Mouse (Mus musculus) liver, embryonic 11.5 days (tissue): Measurements from ENCODE around the gene Fah. TPM values are rescaled to one million over a fixed set of nuclear protein-coding genes. Genes with fewer than 3 reads are reported as not detected.

Source experiments
- ATAC-seq: fragments of 200-750 bp; cut with Nextera tagmentation; replicated peaks from 2 replicates; pipeline ENCODE4 v1.8.0; 2017; ENCODE audit warnings: moderate number of reproducible peaks, mild to moderate bottlenecking, moderate TSS enrichment, moderate library complexity; ENCODE audit not compliant: low FRiP score
- DNase-seq: peaks from one replicate; pipeline ENCODE4 v3.0.0-alpha.2; 2017; ENCODE audit warnings: low spot score
- H3K27ac ChIP-seq: fragments of 300-500 bp; sonication (generic); 2 replicates; pipeline ENCODE4 v1.5.1; 2014; ENCODE audit warnings: mild to moderate bottlenecking, low read depth, low read length, control low read depth
- H3K27me3 ChIP-seq: fragments of 300-500 bp; sonication (generic); replicated peaks from 2 replicates; pipeline ENCODE4 v1.6.1; 2014; ENCODE audit warnings: low read length, mixed read lengths; ENCODE audit not compliant: control insufficient read depth, insufficient read depth
- H3K36me3 ChIP-seq: fragments of 300-500 bp; sonication (generic); 2 replicates; pipeline ENCODE4 v1.6.1; 2014; ENCODE audit warnings: mild to moderate bottlenecking, low read length, moderate library complexity, mixed read lengths; ENCODE audit not compliant: control insufficient read depth, insufficient read depth
- H3K4me1 ChIP-seq: fragments of 300-500 bp; sonication (generic); replicated peaks from 2 replicates; pipeline ENCODE4 v1.6.1; 2014; ENCODE audit warnings: low read length, mixed read lengths; ENCODE audit not compliant: control insufficient read depth, insufficient read depth
- H3K4me2 ChIP-seq: fragments of 300-500 bp; sonication (generic); 2 replicates; pipeline ENCODE4 v1.6.1; 2014; ENCODE audit warnings: mild to moderate bottlenecking, control low read depth, moderate library complexity
- H3K4me3 ChIP-seq: fragments of 300-500 bp; sonication (generic); 2 replicates; pipeline ENCODE4 v1.5.1; 2014; ENCODE audit warnings: low read depth, low read length, control low read depth
- H3K9ac ChIP-seq: fragments of 300-500 bp; sonication (generic); 2 replicates; pipeline ENCODE4 v1.6.1; 2014; ENCODE audit warnings: low read depth, low read length, control low read depth
- H3K9me3 ChIP-seq: fragments of 300-500 bp; sonication (generic); 2 replicates; pipeline ENCODE4 v1.6.1; 2016; ENCODE audit warnings: low read length, inconsistent platforms, mixed read lengths; ENCODE audit not compliant: control insufficient read depth
- WGBS: fragments of 180-500 bp; shearing (Covaris S2); extraction: QIAGEN DNeasy Blood & Tissue Kit; methylation state at CpG from one replicate; pipeline ENCODE4 v1.1.7; 2014; 5-methylcytosine and 5-hydroxymethylcytosine counted together
- polyA plus RNA-seq: library from polyadenylated mRNA; unstranded; fragments of >200 nt; fragmentation: Nextera tagmentation; extraction: Ambion mirVana; gene quantifications from 2 replicates; pipeline ENCODE4 v1.2.1, GENCODE M21; 2014

Gene Fah
- polyA plus RNA-seq, 1 experiment from 2014 or later: 20.7 TPM

DNA sequence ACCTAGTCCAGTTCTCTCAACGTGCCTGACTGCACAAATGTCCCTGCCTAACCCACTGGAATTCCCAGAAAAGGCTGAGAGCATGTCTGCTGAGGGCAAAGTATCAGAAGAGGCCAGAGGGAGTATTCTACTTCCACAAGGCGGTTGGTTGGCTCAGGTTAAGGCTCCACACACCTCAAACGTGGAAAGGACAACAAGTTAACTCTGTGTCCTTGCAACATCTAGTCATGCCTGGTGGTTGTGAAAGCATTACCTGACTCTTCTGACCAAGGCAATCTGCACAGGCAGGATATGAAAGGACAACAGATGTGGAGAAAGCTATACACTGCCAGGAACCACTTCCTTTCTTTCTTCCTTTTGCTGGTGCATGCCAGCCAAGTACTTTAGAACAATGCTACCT lies 2.0 kb downstream of the Fah start:
- H3K27me3 ChIP-seq: no peaks in the 10 kb centered on the region
- H3K4me3 ChIP-seq: peak overlapping the region; percentile 65
- no peaks in the 10 kb centered on the region for H3K36me3 ChIP-seq
- DNase-seq (no peak), ATAC-seq (no peak)
- no peak overlapping the region; the same call in 1 of the 2 replicates for H3K27ac ChIP-seq
- 61% methylated on average over 3 of the region's 3 CpGs for WGBS
- no peaks in the 10 kb centered on the region for H3K9me3 ChIP-seq
- H3K4me2 ChIP-seq: peak overlapping the region; percentile 87
- 0 out of 2 replicates have a peak, but pooled peaks cover 6% of the 10 kb centered on the region for H3K4me1 ChIP-seq
- H3K9ac ChIP-seq: no peak overlapping the region

DNA sequence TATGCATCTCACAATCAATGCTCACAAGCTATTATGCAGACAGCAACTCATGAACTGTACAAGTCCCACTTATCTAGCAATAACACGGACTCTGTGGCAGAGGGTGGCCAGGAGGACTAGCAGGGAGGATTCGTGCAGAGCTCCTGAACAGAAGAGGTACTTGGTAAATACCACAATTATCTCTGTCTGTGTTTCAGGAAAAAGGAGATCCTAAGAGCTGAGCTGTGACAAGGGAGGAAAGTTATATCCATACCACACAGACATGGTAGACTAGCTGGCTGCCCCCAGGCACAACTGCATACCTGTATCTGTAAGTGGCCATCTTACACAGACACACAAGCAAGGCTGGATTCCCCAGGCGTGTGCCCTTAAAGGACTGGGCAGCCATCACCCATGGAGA lies 5.2 kb downstream of the Fah start:
- H3K27me3 ChIP-seq: no peaks in the 10 kb centered on the region
- no peak overlapping the region for H3K4me3 ChIP-seq
- no peaks in the 10 kb centered on the region for H3K9me3 ChIP-seq
- DNase-seq (no peak), ATAC-seq (no peak)
- no peak overlapping the region for H3K4me2 ChIP-seq
- no peak overlapping the region for H3K27ac ChIP-seq
- H3K36me3 ChIP-seq: no peaks in the 10 kb centered on the region
- 0 out of 2 replicates have a peak, but pooled peaks cover 4% of the 10 kb centered on the region for H3K4me1 ChIP-seq
- 81% methylated on average over 3 of the region's 3 CpGs for WGBS
- H3K9ac ChIP-seq: no peak overlapping the region

GRCm38 (mm10) chr7:84600631-84601030 lies 5.9 kb downstream of the Fah start:
- Histone ChIP-seq H3K4me2 (no peak overlapping the region), H3K4me1 (0 out of 2 replicates have a peak, but pooled peaks cover 4% of the 10 kb centered on the region), H3K27ac (no peak overlapping the region), H3K4me3 (no peak overlapping the region), H3K9ac (no peak overlapping the region), H3K9me3 (no peaks in the 10 kb centered on the region), H3K36me3 (no peaks in the 10 kb centered on the region), H3K27me3 (no peaks in the 10 kb centered on the region)
- DNase-seq: no peak
- no peak for ATAC-seq
- 95% methylated on average over 2 of the region's 2 CpGs for WGBS

- H3K9ac ChIP-seq: no peak overlapping the region
- H3K36me3 ChIP-seq: no peaks in the 10 kb centered on the region
- 82% methylated on average over 3 of the region's 3 CpGs for WGBS
- no peak overlapping the region for H3K4me2 ChIP-seq
- ATAC-seq (no peak), DNase-seq (no peak)
- no peak overlapping the region for H3K4me3 ChIP-seq
- no peaks in the 10 kb centered on the region for H3K4me1 ChIP-seq
- H3K27ac ChIP-seq: no peak overlapping the region
- no peaks in the 10 kb centered on the region for H3K27me3 ChIP-seq
- H3K9me3 ChIP-seq: no peaks in the 10 kb centered on the region
Measured at GRCm38 (mm10) chr7:84596633-84597032, 9.9 kb downstream of the Fah start.

- no peak overlapping the region for H3K9ac ChIP-seq
- H3K4me3 ChIP-seq: no peak overlapping the region
- H3K4me2 ChIP-seq: no peak overlapping the region
- DNase-seq: no peak
- H3K36me3 ChIP-seq: no peaks in the 10 kb centered on the region
- ATAC-seq: no peak
- WGBS: 90% methylated on average over 3 of the region's 3 CpGs
- no peaks in the 10 kb centered on the region for H3K27me3 ChIP-seq
- no peaks in the 10 kb centered on the region for H3K9me3 ChIP-seq
- no peaks in the 10 kb centered on the region for H3K4me1 ChIP-seq
- H3K27ac ChIP-seq: no peak overlapping the region
Measured at GRCm38 (mm10) chr7:84596002-84596401, 10.5 kb downstream of the Fah start.

DNA sequence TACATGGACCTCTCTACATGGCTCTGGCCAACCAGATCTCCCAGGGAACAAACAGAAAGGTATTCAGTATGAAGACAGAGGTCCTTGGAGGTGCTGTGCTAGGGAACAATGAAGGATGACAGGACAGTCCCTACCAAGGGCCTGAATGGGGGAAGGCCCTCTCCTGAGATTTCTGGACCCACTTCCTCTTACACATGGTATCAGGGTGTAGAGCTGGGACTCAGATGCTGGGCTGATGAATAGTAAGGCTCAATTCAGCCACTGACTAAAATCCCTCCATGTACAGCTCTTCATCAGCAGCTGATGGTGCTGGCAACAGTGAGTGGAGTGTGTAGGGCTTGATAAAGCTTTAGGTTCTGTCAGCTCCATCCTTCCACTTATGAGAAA lies 11.6 kb downstream of the Fah start:
- Histone ChIP-seq H3K27ac (no peak overlapping the region), H3K4me3 (no peak overlapping the region), H3K27me3 (no peaks in the 10 kb centered on the region), H3K4me2 (no peak overlapping the region), H3K36me3 (no peaks in the 10 kb centered on the region), H3K9me3 (no peaks in the 10 kb centered on the region), H3K4me1 (no peaks in the 10 kb centered on the region), H3K9ac (no peak overlapping the region)
- DNase-seq: no peak
- ATAC-seq: peak; percentile 19

GRCm38 (mm10) chr7:84594087-84594916 lies 12.2 kb downstream of the Fah start:
- H3K4me2 ChIP-seq: no peak overlapping the region
- no peak overlapping the region for H3K9ac ChIP-seq
- H3K9me3 ChIP-seq: no peaks in the 10 kb centered on the region
- no peak overlapping the region for H3K27ac ChIP-seq
- no peak overlapping the region for H3K4me3 ChIP-seq
- DNase-seq: peak; percentile 44
- peak; percentile 75 for ATAC-seq
- WGBS: 46% methylated on average over 8 of the region's 8 CpGs
- no peaks in the 10 kb centered on the region for H3K27me3 ChIP-seq
- H3K4me1 ChIP-seq: no peaks in the 10 kb centered on the region
- no peaks in the 10 kb centered on the region for H3K36me3 ChIP-seq

- no peaks in the 10 kb centered on the region for H3K36me3 ChIP-seq
- H3K9ac ChIP-seq: no peak overlapping the region
- peaks cover 6% of the 10 kb centered on the region for H3K4me1 ChIP-seq
- no peak overlapping the region for H3K27ac ChIP-seq
- H3K27me3 ChIP-seq: no peaks in the 10 kb centered on the region
- no peak for DNase-seq
- no peak overlapping the region for H3K4me2 ChIP-seq
- H3K4me3 ChIP-seq: no peak overlapping the region
- no peaks in the 10 kb centered on the region for H3K9me3 ChIP-seq
- WGBS: 84% methylated on average over 3 of the region's 3 CpGs
- no peak for ATAC-seq
Measured at GRCm38 (mm10) chr7:84591347-84591746, 15.2 kb downstream of the Fah start.

DNA sequence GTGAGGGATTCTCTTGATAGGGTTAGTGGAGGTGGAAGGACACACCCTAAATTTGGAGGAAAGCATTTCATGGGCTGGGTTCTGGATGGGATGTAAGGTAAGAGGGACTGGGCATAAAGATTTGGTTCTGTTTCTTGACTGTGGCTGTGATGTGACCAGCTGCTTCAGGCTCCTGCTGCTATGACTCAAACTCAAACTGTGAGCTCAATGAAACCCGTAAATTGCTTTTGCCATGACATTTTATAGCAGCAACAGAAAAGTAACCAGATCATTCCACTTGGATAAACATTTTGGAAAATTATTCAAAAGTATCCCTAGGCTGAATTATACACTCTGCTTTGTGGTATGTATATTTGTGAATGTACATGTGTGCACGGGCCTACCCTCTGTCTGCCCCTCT lies 15.9 kb downstream of the Fah start:
- no peak overlapping the region for H3K9ac ChIP-seq
- no peak overlapping the region for H3K4me3 ChIP-seq
- no peaks in the 10 kb centered on the region for H3K36me3 ChIP-seq
- 92% methylated on average over 2 of the region's 2 CpGs for WGBS
- ATAC-seq (no peak), DNase-seq (no peak)
- H3K27me3 ChIP-seq: no peaks in the 10 kb centered on the region
- H3K4me2 ChIP-seq: no peak overlapping the region
- no peaks in the 10 kb centered on the region for H3K9me3 ChIP-seq
- H3K27ac ChIP-seq: no peak overlapping the region
- H3K4me1 ChIP-seq: peaks cover 6% of the 10 kb centered on the region
